Mouse (Mus musculus) neural tube, embryonic 15.5 days (tissue): Measurements from ENCODE around the gene Nup54. TPM values are rescaled to one million over a fixed set of nuclear protein-coding genes. Genes with fewer than 3 reads are reported as not detected.
A peak's percentile ranks its signal among the peaks of the same experiment; 100 is the strongest.

Source experiments
- ATAC-seq: fragments of 200-750 bp; cut with Nextera tagmentation; 2 replicates; pipeline ENCODE4 v1.8.0; 2017; ENCODE audit warnings: mild to moderate bottlenecking, moderate TSS enrichment, moderate library complexity; ENCODE audit not compliant: low FRiP score
- H3K27ac ChIP-seq: fragments of 300-500 bp; sonication (generic); replicated peaks from 2 replicates; pipeline ENCODE4 v1.5.1; 2015; ENCODE audit warnings: mild to moderate bottlenecking, inconsistent platforms
- H3K27me3 ChIP-seq: fragments of 300-500 bp; sonication (generic); replicated peaks from 2 replicates; pipeline ENCODE4 v1.6.1; 2015; ENCODE audit warnings: inconsistent platforms
- H3K36me3 ChIP-seq: fragments of 300-500 bp; sonication (generic); 2 replicates; pipeline ENCODE4 v1.6.1; 2015; ENCODE audit warnings: inconsistent platforms
- H3K4me1 ChIP-seq: fragments of 300-500 bp; sonication (generic); 2 replicates; pipeline ENCODE4 v1.6.1; 2015; ENCODE audit warnings: inconsistent platforms
- H3K4me2 ChIP-seq: fragments of 300-500 bp; sonication (generic); 2 replicates; pipeline ENCODE4 v1.6.1; 2015; ENCODE audit warnings: inconsistent platforms, mild to moderate bottlenecking, moderate library complexity
- H3K4me3 ChIP-seq: fragments of 300-500 bp; sonication (generic); replicated peaks from 2 replicates; pipeline ENCODE4 v1.5.1; 2015; ENCODE audit warnings: mild to moderate bottlenecking, inconsistent platforms
- H3K9ac ChIP-seq: fragments of 300-500 bp; sonication (generic); replicated peaks from 2 replicates; pipeline ENCODE4 v1.6.1; 2015; ENCODE audit warnings: mild to moderate bottlenecking, inconsistent platforms
- H3K9me3 ChIP-seq: fragments of 300-500 bp; sonication (generic); replicated peaks from 2 replicates; pipeline ENCODE4 v1.6.1; 2016; ENCODE audit warnings: inconsistent platforms
- WGBS: fragments of 180-500 bp; shearing (Covaris S2); methylation state at CpG from one replicate; pipeline ENCODE4 v1.1.7; 2015; ENCODE audit warnings: mixed read lengths; 5-methylcytosine and 5-hydroxymethylcytosine counted together
- polyA plus RNA-seq: library from polyadenylated mRNA; unstranded; fragments of >200 nt; fragmentation: Nextera tagmentation; extraction: Ambion mirVana; gene quantifications from 2 replicates; pipeline ENCODE4 v1.2.1, GENCODE M21; 2015

The Nup54 gene
- polyA plus RNA-seq, 1 experiment from 2014 or later, result 49.2 TPM

DNA sequence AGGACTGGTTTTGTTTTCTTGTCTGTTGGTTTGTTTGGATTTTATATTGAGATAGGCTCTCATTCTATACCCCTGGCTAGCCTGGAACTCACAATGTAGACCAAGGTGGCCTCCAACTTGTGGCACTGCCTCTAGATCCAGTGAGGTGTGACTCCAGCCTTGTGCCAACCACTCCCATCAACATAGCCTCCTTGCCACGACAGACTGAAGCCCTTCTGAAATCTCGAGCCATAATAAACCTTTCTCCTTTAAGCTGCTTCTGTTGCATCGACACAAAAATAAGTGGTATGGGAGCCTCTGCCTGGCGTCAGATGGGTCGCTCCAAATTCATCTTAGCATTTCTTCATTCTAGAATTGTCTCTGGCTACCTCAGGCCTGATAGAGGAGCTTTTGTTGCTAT is 11.7 kb upstream of the Nup54 start:
- WGBS, result 92% methylated on average over 5 of the region's 5 CpGs
- Histone ChIP-seq H3K9me3 (no peaks in the 10 kb centered on the region), H3K27ac (no peak overlapping the region), H3K4me3 (no peak overlapping the region), H3K4me1 (no peaks in the 10 kb centered on the region), H3K27me3 (no peaks in the 10 kb centered on the region), H3K4me2 (no peak overlapping the region), H3K36me3 (peaks cover 86% of the 10 kb centered on the region), H3K9ac (no peak overlapping the region)
- no peak for ATAC-seq

DNA sequence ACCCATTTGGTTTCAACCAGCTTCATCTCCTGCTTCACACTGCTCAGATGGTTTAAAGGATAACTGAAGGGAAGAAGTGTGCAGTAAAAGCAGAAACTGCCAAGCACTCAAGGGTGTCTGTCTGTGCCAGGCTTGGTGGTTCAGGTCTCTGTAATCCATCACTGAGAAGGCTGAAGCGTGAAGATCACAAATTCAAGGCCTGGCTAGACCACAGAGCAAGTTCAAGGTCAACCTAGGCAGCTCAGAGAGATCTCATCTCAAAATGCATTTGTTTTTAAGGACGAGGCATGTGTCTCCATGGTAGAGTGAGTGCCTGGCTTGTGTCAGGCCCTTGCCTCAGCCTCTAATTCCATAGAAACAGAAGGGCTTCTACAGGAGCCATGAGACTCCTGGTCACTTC is 10.0 kb upstream of the Nup54 start:
- Histone ChIP-seq H3K27ac (no peak overlapping the region), H3K4me3 (no peak overlapping the region), H3K27me3 (no peaks in the 10 kb centered on the region), H3K9ac (no peak overlapping the region), H3K4me1 (no peaks in the 10 kb centered on the region), H3K9me3 (no peaks in the 10 kb centered on the region), H3K4me2 (no peak overlapping the region), H3K36me3 (peaks cover 74% of the 10 kb centered on the region)
- 91% methylated on average over 2 of the region's 2 CpGs for WGBS
- ATAC-seq, result no peak

DNA sequence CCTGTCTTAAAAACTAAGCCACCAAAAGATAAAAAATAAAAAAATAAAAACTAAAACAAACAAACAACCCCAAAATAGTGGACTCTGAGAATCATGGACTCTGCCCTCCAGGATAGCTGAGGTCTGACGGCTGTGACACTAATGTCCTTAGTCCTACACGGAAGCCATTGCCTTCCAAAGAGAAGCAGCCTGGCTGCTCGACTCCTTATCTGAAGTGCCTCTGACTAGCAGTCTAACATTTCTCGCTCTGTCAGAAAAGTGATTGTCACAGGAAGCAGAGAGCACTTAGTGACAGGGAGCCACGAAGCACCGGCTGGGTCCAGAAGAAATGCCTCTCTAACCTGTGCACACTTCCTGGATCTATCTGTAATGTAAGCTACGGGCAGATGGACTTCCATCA is 7.9 kb upstream of the Nup54 start:
- Histone ChIP-seq H3K36me3 (peaks cover 53% of the 10 kb centered on the region), H3K4me1 (no peaks in the 10 kb centered on the region), H3K4me2 (no peak overlapping the region), H3K9me3 (no peaks in the 10 kb centered on the region), H3K27me3 (no peaks in the 10 kb centered on the region), H3K9ac (no peak overlapping the region), H3K4me3 (no peak overlapping the region), H3K27ac (no peak overlapping the region)
- no peak for ATAC-seq
- WGBS, result 98% methylated on average over 7 of the region's 7 CpGs

GRCm38 (mm10) chr5:92441494-92441893 is 6.5 kb upstream of the Nup54 start:
- Histone ChIP-seq H3K4me2 (no peak overlapping the region), H3K4me3 (no peak overlapping the region), H3K4me1 (no peaks in the 10 kb centered on the region), H3K27ac (no peak overlapping the region), H3K9ac (no peak overlapping the region), H3K36me3 (peaks cover 39% of the 10 kb centered on the region), H3K27me3 (no peaks in the 10 kb centered on the region), H3K9me3 (no peaks in the 10 kb centered on the region)
- 66% methylated on average over 5 of the region's 5 CpGs for WGBS
- no peak for ATAC-seq

GRCm38 (mm10) chr5:92438540-92438939 is 3.5 kb upstream of the Nup54 start:
- Histone ChIP-seq H3K36me3 (peaks cover 11% of the 10 kb centered on the region), H3K4me1 (peaks cover 11% of the 10 kb centered on the region), H3K9ac (no peak overlapping the region), H3K9me3 (no peaks in the 10 kb centered on the region), H3K4me3 (no peak overlapping the region), H3K27me3 (no peaks in the 10 kb centered on the region), H3K27ac (no peak overlapping the region), H3K4me2 (no peak overlapping the region)
- 89% methylated on average over 8 of the region's 8 CpGs for WGBS
- ATAC-seq, result no peak

- H3K36me3 ChIP-seq, result no peaks in the 10 kb centered on the region
- peak; percentile 61 for ATAC-seq
- under 1% methylated on average over 39 of the region's 39 CpGs for WGBS
- peak overlapping the region; percentile 85 for H3K27ac ChIP-seq
- H3K27me3 ChIP-seq, result no peaks in the 10 kb centered on the region
- H3K4me1 ChIP-seq, result peaks cover 20% of the 10 kb centered on the region
- peak overlapping the region; percentile 84 for H3K4me2 ChIP-seq
- H3K4me3 ChIP-seq, result peak overlapping the region; percentile 94
- H3K9ac ChIP-seq, result peak overlapping the region; percentile 90
- no peaks in the 10 kb centered on the region for H3K9me3 ChIP-seq
Observed at GRCm38 (mm10) chr5:92434571-92434985, 441 bp downstream of the Nup54 start.

GRCm38 (mm10) chr5:92434070-92434469 is 949 bp downstream of the Nup54 start:
- Histone ChIP-seq H3K36me3 (peaks cover 3% of the 10 kb centered on the region), H3K4me3 (peak overlapping the region; percentile 94), H3K27me3 (no peaks in the 10 kb centered on the region), H3K4me2 (peak overlapping the region; percentile 84), H3K27ac (no peak overlapping the region), H3K9me3 (no peaks in the 10 kb centered on the region), H3K4me1 (peaks cover 20% of the 10 kb centered on the region), H3K9ac (peak overlapping the region; percentile 90)
- WGBS, result 2% methylated on average over 12 of the region's 12 CpGs
- ATAC-seq, result no peak

- WGBS, result 57% methylated on average over 7 of the region's 7 CpGs
- Histone ChIP-seq H3K9me3 (no peaks in the 10 kb centered on the region), H3K4me2 (no peak overlapping the region), H3K36me3 (peaks cover 27% of the 10 kb centered on the region), H3K27ac (no peak overlapping the region), H3K9ac (no peak overlapping the region), H3K4me1 (peaks cover 20% of the 10 kb centered on the region), H3K4me3 (no peak overlapping the region), H3K27me3 (no peaks in the 10 kb centered on the region)
- no peak for ATAC-seq
Observed at GRCm38 (mm10) chr5:92431611-92432010, 3.4 kb downstream of the Nup54 start.

DNA sequence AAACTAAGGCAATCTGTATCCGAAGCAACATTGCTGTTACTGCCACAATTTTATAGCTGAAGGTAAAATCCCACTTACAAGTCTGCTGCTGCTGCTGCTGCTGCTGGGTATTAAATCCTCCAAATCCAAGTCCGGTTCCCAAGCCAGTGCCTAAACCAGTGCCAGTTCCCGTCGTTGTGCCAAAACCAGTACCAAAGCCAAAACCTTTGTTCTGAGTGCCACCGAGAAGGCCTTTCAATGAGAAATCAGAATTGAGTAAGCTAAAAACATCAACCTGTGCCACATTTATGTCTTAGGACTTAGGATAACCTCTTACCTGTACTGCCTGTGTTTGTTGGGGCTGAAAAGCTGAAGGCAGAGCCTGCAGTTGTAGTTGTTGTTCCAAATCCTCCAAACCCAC is 4.3 kb downstream of the Nup54 start:
- WGBS, result 89% methylated on average over 5 of the region's 5 CpGs
- no peak for ATAC-seq
- Histone ChIP-seq H3K9ac (no peak overlapping the region), H3K36me3 (peaks cover 29% of the 10 kb centered on the region), H3K4me3 (no peak overlapping the region), H3K4me2 (no peak overlapping the region), H3K4me1 (peaks cover 18% of the 10 kb centered on the region), H3K27me3 (no peaks in the 10 kb centered on the region), H3K9me3 (no peaks in the 10 kb centered on the region), H3K27ac (no peak overlapping the region)

DNA sequence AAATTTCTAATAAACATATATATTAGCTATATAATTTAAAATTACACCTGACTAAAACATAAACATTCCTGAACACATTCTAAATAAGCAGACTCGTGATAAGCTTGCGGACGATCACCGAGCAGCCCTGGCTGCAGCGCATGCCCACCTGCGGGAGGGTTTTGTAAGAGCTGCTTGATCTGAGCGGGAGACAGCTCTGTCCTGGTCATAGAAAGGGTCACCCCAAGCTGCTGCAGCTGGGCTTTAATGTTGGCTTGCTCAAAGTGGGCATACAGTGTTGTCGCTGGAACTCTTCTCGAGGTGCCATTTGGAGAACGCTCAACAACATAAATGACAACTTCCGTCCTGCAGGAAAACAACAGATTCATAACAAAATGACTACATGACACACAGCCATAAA is 10.9 kb downstream of the Nup54 start:
- Histone ChIP-seq H3K4me2 (no peak overlapping the region), H3K4me1 (no peaks in the 10 kb centered on the region), H3K36me3 (peaks cover 83% of the 10 kb centered on the region), H3K4me3 (no peak overlapping the region), H3K27me3 (no peaks in the 10 kb centered on the region), H3K27ac (no peak overlapping the region), H3K9ac (no peak overlapping the region), H3K9me3 (no peaks in the 10 kb centered on the region)
- ATAC-seq, result no peak
- 94% methylated on average over 11 of the region's 11 CpGs for WGBS

DNA sequence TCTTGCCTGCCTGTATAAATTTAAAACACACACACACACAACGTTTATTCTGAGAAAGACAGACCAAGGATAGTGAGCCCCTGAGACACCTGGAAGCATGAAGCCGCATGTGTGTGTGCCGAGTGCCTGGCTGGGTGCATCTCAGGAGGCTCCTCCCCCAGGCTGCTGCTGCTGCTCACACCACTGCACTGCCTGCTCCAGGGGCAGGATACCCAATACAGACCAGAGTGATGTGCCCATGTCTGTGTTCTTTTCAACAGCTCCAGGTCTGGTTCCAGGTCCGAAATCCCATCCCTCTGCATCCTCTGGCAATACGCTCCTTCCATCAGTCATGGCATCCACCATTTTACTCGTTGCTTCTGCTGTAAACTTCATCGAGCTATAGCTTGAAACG is 21.0 kb downstream of the Nup54 start:
- H3K27ac ChIP-seq, result no peak overlapping the region
- H3K9ac ChIP-seq, result no peak overlapping the region
- no peaks in the 10 kb centered on the region for H3K9me3 ChIP-seq
- peaks cover 39% of the 10 kb centered on the region for H3K36me3 ChIP-seq
- WGBS, result 87% methylated on average over 8 of the region's 8 CpGs
- no peaks in the 10 kb centered on the region for H3K27me3 ChIP-seq
- no peak overlapping the region for H3K4me3 ChIP-seq
- no peak overlapping the region for H3K4me2 ChIP-seq
- H3K4me1 ChIP-seq, result no peaks in the 10 kb centered on the region
- no peak for ATAC-seq

GRCm38 (mm10) chr5:92413271-92413981 is 21.6 kb downstream of the Nup54 start:
- no peaks in the 10 kb centered on the region for H3K27me3 ChIP-seq
- H3K4me3 ChIP-seq, result no peak overlapping the region
- H3K9me3 ChIP-seq, result no peaks in the 10 kb centered on the region
- H3K36me3 ChIP-seq, result peaks cover 36% of the 10 kb centered on the region
- no peak overlapping the region for H3K9ac ChIP-seq
- ATAC-seq, result no peak
- H3K27ac ChIP-seq, result no peak overlapping the region
- 87% methylated on average over 11 of the region's 11 CpGs for WGBS
- H3K4me1 ChIP-seq, result no peaks in the 10 kb centered on the region
- no peak overlapping the region for H3K4me2 ChIP-seq
